Mouse (Mus musculus) megakaryocyte-erythroid progenitor cell, adult 5 weeks (primary cell): ENCODE data around the gene Lmbr1l. TPM values are rescaled to one million over a fixed set of nuclear protein-coding genes. Genes with fewer than 3 reads are reported as not detected.

Experiments
- polyA plus RNA-seq: library from polyadenylated mRNA; stranded (reverse); fragments of >175 nt; gene quantifications from 2 replicates; pipeline ENCODE4 v1.2.3, GENCODE M21; 2012

The Lmbr1l gene
- 25.8 and 31.6 TPM in 2 replicates for polyA plus RNA-seq

DNA sequence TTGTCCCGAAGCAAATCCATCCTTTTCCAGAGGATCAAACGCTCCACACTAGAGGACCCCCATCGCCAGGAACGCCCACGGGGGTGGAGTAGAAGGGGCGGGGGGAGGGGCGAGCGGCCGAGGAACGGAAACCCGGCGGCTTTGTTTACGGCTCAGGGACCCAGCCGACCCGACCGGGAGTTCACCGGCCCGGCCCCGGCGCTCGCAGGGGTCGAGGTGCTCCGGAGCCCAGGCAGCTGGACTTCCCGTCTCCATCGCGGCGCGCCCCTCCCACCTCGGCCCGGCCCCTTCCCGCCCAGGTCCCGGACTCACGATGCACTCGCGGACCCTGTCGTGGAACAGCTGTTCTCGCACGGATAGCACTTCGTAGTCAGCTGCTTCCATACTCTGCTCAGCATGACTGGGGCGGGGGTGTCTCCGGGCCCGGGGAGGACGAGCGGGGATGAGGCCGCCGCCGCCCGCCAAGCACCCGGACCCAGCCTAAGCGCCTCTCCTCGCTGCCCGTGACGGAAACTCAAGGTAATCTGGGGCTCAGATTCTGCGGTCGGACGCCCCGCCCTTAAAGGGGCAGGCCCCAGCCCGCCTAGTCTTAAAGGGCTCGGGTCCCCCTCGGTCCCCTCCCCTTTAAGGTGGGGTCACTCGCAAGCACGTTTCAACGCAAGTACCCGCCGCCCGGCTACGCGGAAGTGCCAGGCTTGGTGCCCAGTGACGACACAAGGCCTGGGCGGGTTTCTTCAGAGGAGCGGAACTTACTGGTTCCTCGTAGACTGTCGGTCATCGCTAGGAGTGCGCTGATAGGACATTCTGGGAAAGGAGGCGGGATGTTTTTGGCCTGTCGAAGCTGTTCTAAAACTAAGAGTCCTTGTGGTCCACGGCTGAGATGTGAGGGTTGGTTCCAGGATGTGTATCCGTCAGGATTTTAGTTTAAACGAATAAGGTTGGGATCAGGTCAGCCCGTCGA lies at the start of gene Lmbr1l:
TSS of gene Lmbr1l (minus strand) at position 694 of the 961 bp plus-strand sequence.

DNA sequence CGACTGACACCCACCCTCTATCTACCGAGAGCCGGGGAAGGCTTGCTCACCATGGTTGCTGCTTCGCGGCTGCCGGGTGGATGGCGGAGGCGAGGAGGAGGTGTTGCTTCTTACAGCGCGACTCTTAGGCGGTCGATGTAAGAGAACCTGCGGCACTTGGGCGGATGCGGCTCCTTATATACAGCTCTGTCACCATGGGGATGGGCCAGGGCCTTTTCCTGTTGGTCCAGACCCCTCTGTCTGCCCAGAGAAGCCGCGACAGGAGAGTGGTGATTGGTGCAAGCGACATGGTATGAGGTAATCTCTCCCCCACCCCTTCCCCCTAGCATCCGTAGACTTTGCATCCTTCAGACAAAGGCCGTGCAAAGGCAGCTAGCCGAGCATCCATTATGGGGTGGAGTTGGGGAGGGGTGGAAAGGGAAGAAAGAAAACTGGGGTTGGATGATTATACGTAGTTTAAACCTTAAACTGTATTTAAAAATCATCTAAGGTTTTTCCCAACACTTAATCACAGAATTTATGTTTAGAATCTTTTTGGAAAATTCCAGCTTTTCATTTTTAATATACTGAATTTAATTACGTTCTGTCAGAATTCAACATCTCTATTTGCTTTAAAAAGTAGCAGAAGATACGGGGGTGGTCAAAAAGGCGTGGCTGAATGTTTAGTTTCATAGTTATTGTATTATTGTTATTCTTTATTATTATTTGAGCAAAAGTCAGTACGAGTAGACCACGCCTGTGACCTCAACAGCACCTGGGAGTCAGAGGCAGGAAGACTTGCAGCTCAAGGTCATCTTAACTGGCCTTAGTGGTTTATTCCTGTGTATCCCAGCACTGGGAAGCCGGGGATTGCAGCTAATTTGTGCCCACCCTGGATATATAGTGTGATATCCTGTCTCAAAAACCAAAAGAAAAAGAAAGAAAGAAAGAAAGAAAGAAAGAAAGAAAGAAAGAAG lies 35.6 kb upstream of the Lmbr1l start, which contains the start of the genes Gm49450 and Tuba1a:
TSS of gene Gm49450 (minus strand) at position 151 of the 956 bp plus-strand sequence.
TSS of gene Tuba1a (minus strand) at position 303 of the 956 bp plus-strand sequence.

DNA sequence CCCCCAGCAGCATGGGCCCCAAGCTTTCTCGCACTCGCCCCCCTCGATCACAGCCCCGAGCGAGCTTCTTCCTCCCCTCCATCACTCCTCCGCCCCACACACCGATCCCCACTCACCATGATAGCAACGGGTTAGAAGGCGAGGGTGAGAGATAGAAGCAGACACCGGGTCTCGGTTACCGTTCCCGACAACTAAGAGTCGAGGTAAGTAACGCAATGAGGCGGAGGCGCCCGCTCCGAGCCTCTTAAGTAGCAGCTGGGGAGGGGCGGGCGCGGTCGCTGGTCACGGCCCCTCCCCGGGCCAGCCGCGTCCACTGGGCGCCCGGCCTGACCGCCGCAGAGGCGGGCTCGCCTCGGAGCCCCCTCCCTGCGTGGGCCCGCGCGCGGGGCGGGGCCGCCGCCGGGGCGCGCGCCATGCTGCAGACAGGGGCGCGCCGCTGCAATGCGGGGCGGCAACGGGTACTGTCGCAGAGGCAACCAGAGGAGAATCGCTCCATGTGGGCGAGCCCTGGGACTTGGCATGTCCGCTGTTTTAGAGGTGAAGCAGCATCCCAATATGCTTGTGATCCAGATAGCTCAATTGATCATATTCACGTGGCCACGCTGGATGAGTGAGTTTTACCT lies 16.3 kb upstream of the Lmbr1l start, which contains the start of gene Tuba1b:
TSS of gene Tuba1b (minus strand) at position 349 of the 623 bp plus-strand sequence.

DNA sequence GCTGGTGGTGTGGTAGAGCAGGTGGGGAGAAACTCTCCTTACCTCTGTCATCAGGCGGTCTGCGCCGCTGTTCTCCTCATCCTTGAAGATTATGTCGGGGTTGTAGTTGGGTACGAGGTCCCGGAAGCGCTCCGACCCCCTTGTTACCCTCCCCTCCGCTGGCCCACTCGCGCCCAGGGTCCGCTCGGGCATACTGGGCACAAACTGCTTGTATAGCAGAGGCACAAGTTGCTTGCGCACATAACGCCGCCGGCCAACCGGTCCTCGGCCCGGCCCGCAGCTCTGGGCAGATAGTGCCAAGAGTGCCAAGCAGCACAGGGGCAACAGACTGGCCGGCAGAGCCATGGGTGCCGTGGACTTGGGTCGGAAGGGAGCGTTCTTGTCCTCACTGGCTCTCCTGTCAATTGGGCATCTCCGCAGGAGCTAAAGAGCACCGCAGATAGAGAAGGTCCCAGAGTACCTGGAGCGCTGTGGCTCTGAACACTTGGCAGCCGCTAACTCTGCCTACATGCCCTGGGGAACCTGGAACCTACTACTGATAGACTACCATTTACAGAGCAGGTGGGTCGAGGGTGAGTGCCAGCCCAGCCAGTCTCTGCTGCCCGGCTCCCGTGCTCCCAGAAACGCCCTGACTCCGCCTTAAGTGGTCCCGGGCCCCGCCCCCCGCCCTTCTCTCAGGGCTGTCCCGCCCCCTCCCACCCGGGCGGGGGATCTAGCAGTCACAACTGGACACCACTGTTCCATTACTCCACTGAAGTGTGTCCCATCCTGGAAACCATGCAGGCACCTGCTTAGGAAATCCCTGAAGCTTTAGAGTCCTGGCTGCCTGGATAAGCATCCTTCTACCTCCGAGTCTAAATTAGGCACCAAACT lies 19.9 kb downstream of the Lmbr1l start, which contains the start of gene Dhh:
TSS of gene Dhh (minus strand) at position 613 of the 873 bp plus-strand sequence.

DNA sequence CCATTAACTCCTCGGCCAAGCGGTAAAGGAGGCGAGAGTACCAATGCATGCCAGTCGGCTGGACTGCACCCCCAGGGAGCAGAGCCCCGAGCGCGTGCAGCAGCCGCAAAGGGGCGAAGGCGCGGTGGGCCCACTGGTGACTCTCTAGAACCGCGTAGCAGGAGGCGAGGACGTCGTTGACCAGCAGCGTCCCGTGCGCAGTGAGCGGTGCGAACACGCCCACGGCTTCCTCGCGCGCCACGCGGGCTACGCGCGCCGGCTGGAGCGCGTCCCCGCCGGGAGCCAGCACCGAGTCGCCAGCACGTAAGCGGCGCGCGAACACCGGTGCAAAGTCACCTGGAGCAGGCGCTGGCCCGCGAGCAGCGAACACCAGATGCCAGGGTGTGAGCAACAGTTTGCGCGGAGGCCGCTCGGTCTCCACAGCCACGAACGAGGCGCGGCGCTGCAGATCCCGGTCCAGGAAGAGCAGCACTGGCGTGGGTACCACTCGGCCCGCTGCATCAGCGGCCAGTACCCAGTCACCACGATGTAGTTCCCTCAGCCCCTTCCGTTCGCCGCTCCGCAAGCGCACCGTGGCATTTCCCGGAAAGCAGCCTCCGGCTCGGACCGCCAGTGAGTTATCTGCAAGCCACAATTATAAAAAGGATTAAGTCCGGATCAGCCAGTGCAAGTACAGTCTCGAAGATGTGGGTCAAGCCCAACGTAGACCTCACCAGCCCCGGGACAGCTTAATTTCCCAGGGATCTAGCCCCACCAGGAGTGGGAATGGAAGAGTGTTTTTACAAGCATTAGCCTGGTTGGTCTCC lies 23.9 kb downstream of the Lmbr1l start, which contains the start of gene Rhebl1:
TSS of gene Rhebl1 (minus strand) at position 601 of the 806 bp plus-strand sequence.

DNA sequence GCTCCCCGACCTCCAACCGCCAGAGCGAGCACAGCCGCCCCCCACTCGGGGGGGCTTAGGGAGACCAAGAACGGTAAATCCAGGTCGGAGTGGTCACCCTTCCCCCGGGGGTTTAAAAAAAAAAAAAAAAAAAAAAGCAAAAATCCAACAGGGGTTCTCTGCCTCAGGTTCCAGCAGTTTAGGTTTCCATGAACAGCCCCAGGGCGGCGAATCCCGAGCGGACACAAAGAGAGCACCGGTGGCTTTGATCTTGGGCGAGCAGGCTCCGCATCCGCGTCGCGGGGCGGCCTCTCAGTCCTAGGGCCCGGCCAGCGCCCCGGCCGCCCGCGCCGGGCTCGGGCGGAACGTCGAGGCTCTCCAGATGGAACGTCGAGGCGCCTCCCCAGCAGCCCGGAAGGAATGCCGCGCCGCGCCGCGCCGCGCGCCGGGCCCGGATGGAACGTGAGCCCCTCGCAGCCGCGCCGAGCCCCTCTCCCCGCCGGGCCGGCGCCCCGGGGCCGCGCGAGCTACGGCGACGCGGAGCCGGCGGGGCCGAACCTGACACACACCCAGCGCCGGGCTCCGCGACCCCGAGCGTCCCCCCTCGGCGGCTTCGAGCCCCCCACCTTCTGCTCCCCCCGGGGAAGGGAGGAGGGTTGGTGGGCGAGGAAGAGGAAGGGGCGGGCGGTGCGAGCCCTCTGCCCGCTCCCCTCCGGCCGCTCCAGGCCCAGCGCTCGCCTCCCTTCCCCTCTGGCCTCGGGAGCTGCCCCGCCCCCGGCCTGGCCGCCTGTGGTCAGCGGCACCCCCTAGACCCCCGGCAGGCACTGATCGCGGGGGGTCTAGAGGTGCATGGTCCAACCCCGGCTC lies 46.7 kb downstream of the Lmbr1l start, which contains the start of gene Kmt2d:
TSS of gene Kmt2d (minus strand) at position 135 of the 846 bp plus-strand sequence.

Other genes with a start within 250 kb of the Lmbr1l start
- 3.2 and 4.4 TPM in 2 replicates for gene Rnd1, start 240.8 kb downstream of the Lmbr1l start, polyA plus RNA-seq
- not detected in 2 replicates for gene Ccdc65, start 210.0 kb downstream of the Lmbr1l start, polyA plus RNA-seq
- 31.9 and 46.9 TPM in 2 replicates for gene Fkbp11, start 190.0 kb downstream of the Lmbr1l start, polyA plus RNA-seq
- 25.1 TPM in 2 replicates for gene Arf3, start 155.0 kb downstream of the Lmbr1l start, polyA plus RNA-seq
- gene Wnt10b, start 140.1 kb downstream of the Lmbr1l start, polyA plus RNA-seq: 4.8 and 6.5 TPM in 2 replicates
- gene Wnt1, start 128.4 kb downstream of the Lmbr1l start, polyA plus RNA-seq: 0.12 TPM in 1 of 2 replicates, not detected in the other
- gene Ddn, start 108.7 kb downstream of the Lmbr1l start, polyA plus RNA-seq: 0.26 and 0.35 TPM in 2 replicates
- 127 and 129 TPM in 2 replicates for gene Prkag1, start 86.7 kb downstream of the Lmbr1l start, polyA plus RNA-seq
- 39.2 and 64.9 TPM in 2 replicates for gene Kmt2d, start 47.0 kb downstream of the Lmbr1l start, polyA plus RNA-seq
- gene Rhebl1, start 23.7 kb downstream of the Lmbr1l start, polyA plus RNA-seq: 2.7 and 2.8 TPM in 2 replicates
- not detected in 2 replicates for gene Dhh, start 19.7 kb downstream of the Lmbr1l start, polyA plus RNA-seq
- gene Tuba1b, start 16.3 kb upstream of the Lmbr1l start, polyA plus RNA-seq: 311 and 355 TPM in 2 replicates
- gene Gm49450, start 35.3 kb upstream of the Lmbr1l start, polyA plus RNA-seq: 9.9 TPM in 1 of 2 replicates, not detected in the other
- gene Tuba1a, start 35.5 kb upstream of the Lmbr1l start, polyA plus RNA-seq: 20.5 and 31.9 TPM in 2 replicates
- gene Tuba1c, start 111.7 kb upstream of the Lmbr1l start, polyA plus RNA-seq: 29.3 and 45.8 TPM in 2 replicates
- gene Prph, start 136.9 kb upstream of the Lmbr1l start, polyA plus RNA-seq: 0.21 and 0.74 TPM in 2 replicates
- 33.9 and 51.5 TPM in 2 replicates for gene Troap, start 156.3 kb upstream of the Lmbr1l start, polyA plus RNA-seq
- not detected in 2 replicates for gene C1ql4, start 169.6 kb upstream of the Lmbr1l start, polyA plus RNA-seq
- not detected in 2 replicates for gene Dnajc22, start 174.9 kb upstream of the Lmbr1l start, polyA plus RNA-seq
- gene Spats2, start 207.7 kb upstream of the Lmbr1l start, polyA plus RNA-seq: 0.12 and 0.16 TPM in 2 replicates